8 mouse cellular contexts compared by ENCODE assay signal in the genomic region with DNA sequence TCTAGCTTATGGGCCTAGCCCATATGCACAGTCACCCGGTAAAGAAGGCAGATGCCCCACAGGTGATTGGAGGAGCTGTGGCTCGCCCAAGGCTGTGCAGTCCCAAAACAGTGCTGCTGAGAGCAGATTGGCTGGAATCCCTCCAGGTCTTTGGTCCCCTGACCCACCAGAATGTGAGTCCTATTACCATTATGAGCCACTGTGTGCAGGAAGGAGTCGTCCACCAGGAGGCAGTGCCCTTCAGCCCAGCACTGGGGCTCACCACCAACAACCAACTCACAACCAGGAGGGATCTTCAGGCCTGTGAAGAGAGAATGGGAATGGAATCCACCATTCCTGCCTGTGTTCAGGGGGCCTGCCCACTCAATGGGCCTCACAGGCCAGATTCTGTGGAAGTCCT. TPM values are rescaled to one million over a fixed set of nuclear protein-coding genes. Genes with fewer than 3 reads are reported as not detected.
DNase-seq lines count a peak whose midpoint lies in the region; ATAC-seq and TF ChIP-seq lines count a peak whose summit lies in the region.

No protein-coding gene starts in this region.

- no peak overlapping the region for H3K4me3 ChIP-seq in hindbrain, embryonic 14.5 days (replicated peaks; ENCODE audit: low read length)
- no peak overlapping the region for H3K4me3 ChIP-seq in hindbrain, embryonic 13.5 days
- no peak overlapping the region for H3K4me3 ChIP-seq in cerebellum, adult 2 months (replicated peaks; ENCODE audit: insufficient read depth, low read depth, low read length)

- no peaks in the 10 kb centered on the region for H3K27me3 ChIP-seq in hindbrain, embryonic 14.5 days (ENCODE audit: control insufficient read depth, insufficient read depth, low read length)
- no peaks in the 10 kb centered on the region for H3K27me3 ChIP-seq in hindbrain, embryonic 13.5 days
- no peaks in the 10 kb centered on the region for H3K27me3 ChIP-seq in cerebellum, adult 2 months (ENCODE audit: control insufficient read depth, insufficient read depth, low read length)

- TF ChIP-seq POLR2A in cerebellum, adult 2 months (IDR thresholded peaks at IDR 0.05; ENCODE audit: borderline replicate concordance, insufficient read depth, low read length) = no peak

- H3K27ac ChIP-seq in hindbrain, embryonic 14.5 days = no peak overlapping the region
- no peak overlapping the region for H3K27ac ChIP-seq in hindbrain, embryonic 13.5 days
- H3K27ac ChIP-seq in cerebellum, adult 2 months (ENCODE audit: insufficient read depth, low read length) = no peak overlapping the region

- peaks cover 23% of the 10 kb centered on the region for H3K4me1 ChIP-seq in hindbrain, embryonic 14.5 days (replicated peaks; ENCODE audit: control insufficient read depth, insufficient read depth, low read length)
- peaks cover 49% of the 10 kb centered on the region for H3K4me1 ChIP-seq in hindbrain, embryonic 13.5 days (replicated peaks)
- peaks cover 10% of the 10 kb centered on the region; the same call in 1 of the 2 replicates for H3K4me1 ChIP-seq in cerebellum, adult 2 months (ENCODE audit: control insufficient read depth, insufficient read depth, low read length)

- peak; percentile 77; the same call in 1 of the 2 replicates for TF ChIP-seq CTCF in cerebellum, adult 2 months (IDR thresholded peaks at IDR 0.05; ENCODE audit: borderline replicate concordance, insufficient read depth, low read depth, low read length)

- no peak for ATAC-seq in hindbrain, embryonic 14.5 days (ENCODE audit: low FRiP score)
- ATAC-seq in hindbrain, embryonic 13.5 days (ENCODE audit: low FRiP score) = no peak

- H3K9me3 ChIP-seq in hindbrain, embryonic 14.5 days (ENCODE audit: control insufficient read depth, low read length) = no peaks in the 10 kb centered on the region
- H3K9me3 ChIP-seq in hindbrain, embryonic 13.5 days = no peaks in the 10 kb centered on the region

- no peak overlapping the region for H3K9ac ChIP-seq in hindbrain, embryonic 14.5 days
- H3K9ac ChIP-seq in hindbrain, embryonic 13.5 days = no peak overlapping the region

- H3K36me3 ChIP-seq in hindbrain, embryonic 14.5 days (replicated peaks; ENCODE audit: control insufficient read depth, insufficient read depth) = peaks cover 51% of the 10 kb centered on the region
- H3K36me3 ChIP-seq in hindbrain, embryonic 13.5 days = peaks cover 46% of the 10 kb centered on the region

- peak; percentile 39 for DNase-seq in hindbrain, embryonic 14.5 days (ENCODE audit: low spot score)
- DNase-seq in right cerebral cortex, postnatal 4 days = peak; percentile 28
- no peak for DNase-seq in right cerebral cortex, postnatal 10 days (ENCODE audit: low spot score in 2 of 2)
- DNase-seq in cerebellum, adult 2 months = peak; percentile 48 to 49
- peak; percentile 65 for DNase-seq in lung, postnatal 10 days
- no peak for DNase-seq in frontal cortex, postnatal 14 days (ENCODE audit: low spot score in 2 of 2)
- no peak for DNase-seq in gastrocnemius, postnatal 10 days

- no peak overlapping the region for H3K4me2 ChIP-seq in hindbrain, embryonic 14.5 days (replicated peaks)
- H3K4me2 ChIP-seq in hindbrain, embryonic 13.5 days = no peak overlapping the region

- WGBS in hindbrain, embryonic 14.5 days = 45% methylated on average over 3 of the region's 3 CpGs
- 52% methylated on average over 3 of the region's 3 CpGs for WGBS in hindbrain, embryonic 13.5 days
- WGBS in cerebellum, adult 2 months = 13% methylated on average over 3 of the region's 3 CpGs

RNA-seq across cellular contexts. Expression of a gene that starts 2.9 kb away (rescaled TPM):
- 8.0 and 10.9 TPM in 2 replicates for polyA plus RNA-seq in hindbrain, embryonic 14.5 days (2014; fragmentation: Nextera tagmentation; extraction: Ambion mirVana)
- polyA plus RNA-seq in hindbrain, embryonic 13.5 days (2015; fragmentation: Nextera tagmentation; extraction: Ambion mirVana) = 6.1 and 6.4 TPM in 2 replicates
- polyA plus RNA-seq in cerebellum, adult 2 months (2012; rRNA removed) = 41.8 and 42.4 TPM in 2 replicates
- under 1 TPM in 1 of 2 experiments, not detected in 1; 0.35 TPM for total RNA-seq in gastrocnemius, postnatal 10 days (2021)

RNA-seq across cellular contexts. Expression of a gene that starts 3.8 kb away (rescaled TPM):
- 68.9 and 70.1 TPM in 2 replicates for polyA plus RNA-seq in hindbrain, embryonic 14.5 days (2014; fragmentation: Nextera tagmentation; extraction: Ambion mirVana)
- 32.7 and 36.7 TPM in 2 replicates for polyA plus RNA-seq in hindbrain, embryonic 13.5 days (2015; fragmentation: Nextera tagmentation; extraction: Ambion mirVana)
- 359 and 364 TPM in 2 replicates for polyA plus RNA-seq in cerebellum, adult 2 months (2012; rRNA removed)
- total RNA-seq in gastrocnemius, postnatal 10 days (2021) = 10 to 100 TPM in 1 of 2 experiments, 1 to 10 TPM in 1; 5.9 to 10.5 TPM

RNA-seq across cellular contexts. Expression of a gene that starts 17.9 kb away (rescaled TPM):
- polyA plus RNA-seq in hindbrain, embryonic 14.5 days (2014; fragmentation: Nextera tagmentation; extraction: Ambion mirVana) = 102 and 104 TPM in 2 replicates
- polyA plus RNA-seq in hindbrain, embryonic 13.5 days (2015; fragmentation: Nextera tagmentation; extraction: Ambion mirVana) = 98.7 and 101 TPM in 2 replicates
- polyA plus RNA-seq in cerebellum, adult 2 months (2012; rRNA removed) = 130 and 140 TPM in 2 replicates
- total RNA-seq in gastrocnemius, postnatal 10 days (2021) = 1 to 10 TPM; 3.7 to 5.0 TPM

RNA-seq across cellular contexts. Expression of a gene that starts 23.8 kb away (rescaled TPM):
- polyA plus RNA-seq in hindbrain, embryonic 14.5 days (2014; fragmentation: Nextera tagmentation; extraction: Ambion mirVana) = 28.0 and 29.3 TPM in 2 replicates
- polyA plus RNA-seq in hindbrain, embryonic 13.5 days (2015; fragmentation: Nextera tagmentation; extraction: Ambion mirVana) = 26.3 and 28.4 TPM in 2 replicates
- 29.8 and 37.5 TPM in 2 replicates for polyA plus RNA-seq in cerebellum, adult 2 months (2012; rRNA removed)
- 10 to 100 TPM; 16.2 to 17.3 TPM for total RNA-seq in gastrocnemius, postnatal 10 days (2021)

RNA-seq across cellular contexts. Expression of a gene that starts 29.2 kb away (rescaled TPM):
- polyA plus RNA-seq in hindbrain, embryonic 14.5 days (2014; fragmentation: Nextera tagmentation; extraction: Ambion mirVana) = 110 and 118 TPM in 2 replicates
- 109 and 112 TPM in 2 replicates for polyA plus RNA-seq in hindbrain, embryonic 13.5 days (2015; fragmentation: Nextera tagmentation; extraction: Ambion mirVana)
- 255 and 281 TPM in 2 replicates for polyA plus RNA-seq in cerebellum, adult 2 months (2012; rRNA removed)
- total RNA-seq in gastrocnemius, postnatal 10 days (2021) = 10 to 100 TPM; 38.3 to 39.9 TPM

Comparison
In these comparisons a context has a peak if more than half of its experiments do, and no peak if none do; other contexts are left out.
1. DNase-seq: peak in hindbrain, embryonic 14.5 days (single experiment), right cerebral cortex, postnatal 4 days (single experiment), cerebellum, adult 2 months (2 of 2) and lung, postnatal 10 days (single experiment); none in right cerebral cortex, postnatal 10 days (0 of 2), frontal cortex, postnatal 14 days (0 of 2) and gastrocnemius, postnatal 10 days (single experiment).